ENCODE assay signal across 20 mouse cellular contexts in the genomic region with DNA sequence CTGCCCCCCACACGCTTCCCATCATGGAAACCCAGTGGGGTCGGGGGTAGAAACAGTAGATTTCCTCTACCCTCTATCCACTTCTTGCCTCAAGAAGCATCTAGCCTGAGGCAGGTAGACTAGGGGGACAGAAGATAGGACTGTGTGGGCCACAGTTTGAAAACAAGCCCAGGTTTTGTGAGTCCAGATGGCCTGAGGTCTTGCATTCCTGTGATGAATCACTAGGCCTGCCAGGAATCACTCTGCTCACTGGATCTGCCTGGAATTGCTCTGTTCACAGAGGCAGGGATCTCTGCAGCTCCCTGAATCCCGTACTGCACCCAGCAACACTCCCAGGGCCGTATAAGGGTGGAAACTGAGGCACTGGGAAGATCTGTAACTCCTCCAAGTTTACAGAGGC. TPM values are rescaled to one million over a fixed set of nuclear protein-coding genes. Genes with fewer than 3 reads are reported as not detected.
DNase-seq lines count a peak whose midpoint lies in the region; ATAC-seq and TF ChIP-seq lines count a peak whose summit lies in the region.
"Had no signal": no experiment of that assay in that cellular context is flagged by ENCODE, and none has a peak within 500 bp of the region (broad histone marks: within the 10 kb centered on the region; RNA-seq: fewer than 3 reads in every experiment).

No protein-coding gene starts in this region.

- H3K4me1 ChIP-seq in midbrain, embryonic 13.5 days (replicated peaks) = no peaks in the 10 kb centered on the region

- 74% methylated on average over 4 of the region's 4 CpGs for WGBS in midbrain, embryonic 13.5 days

- TF ChIP-seq POLR2A in myocyte (IDR thresholded peaks at IDR 0.05; ENCODE audit: insufficient read length, low read depth) = no peak

- H3K79me2 ChIP-seq in myocyte (ENCODE audit: control insufficient read depth, insufficient read depth) = no peaks in the 10 kb centered on the region

- peaks cover 22% of the 10 kb centered on the region for H3K27me3 ChIP-seq in myocyte (ENCODE audit: control insufficient read depth, insufficient read depth, insufficient read length)
- H3K27me3 ChIP-seq in midbrain, embryonic 13.5 days = no peaks in the 10 kb centered on the region

- no peak overlapping the region for H3K9ac ChIP-seq in midbrain, embryonic 13.5 days (replicated peaks)
- H3K9ac ChIP-seq: liver, postnatal 0 days had no signal

- no peak overlapping the region for H3K4me3 ChIP-seq in myocyte
- no peak overlapping the region for H3K4me3 ChIP-seq in midbrain, embryonic 13.5 days (replicated peaks)
- H3K4me3 ChIP-seq: megakaryocyte, embryonic 14.5 days had no signal

- no peaks in the 10 kb centered on the region for H3K36me3 ChIP-seq in myocyte (ENCODE audit: control insufficient read depth, insufficient read depth)
- no peaks in the 10 kb centered on the region for H3K36me3 ChIP-seq in midbrain, embryonic 13.5 days
- H3K36me3 ChIP-seq: G1E had no signal

- H3K27ac ChIP-seq in midbrain, embryonic 13.5 days = no peak overlapping the region

- peak; percentile 57; the same call in 1 of the 2 replicates for ATAC-seq in frontal cortex, adult (ENCODE audit: low TSS enrichment)
- ATAC-seq in midbrain, embryonic 13.5 days = no peak
- ATAC-seq: forebrain, embryonic 14.5 days; hindbrain, embryonic 16.5 days; liver, postnatal 0 days; midbrain, embryonic 16.5 days had no signal

- intact Hi-C loops in heart, postnatal 14 days (cut with DNase I) = no loop called here

- DNase-seq in frontal cortex, postnatal 36 days (ENCODE audit: low spot score in 2 of 2) = no peak
- DNase-seq in NIH3T3 (ENCODE audit: low read depth) = peak; percentile 84
- peak; percentile 89 for DNase-seq in cerebellum, adult 9-10 months
- no peak for DNase-seq in heart, postnatal 14 days
- DNase-seq: heart, postnatal 36 days; kidney, adult 11 months; kidney, postnatal 25 days; liver; liver, postnatal 0 days; lung, postnatal 14 days; right cerebral cortex, postnatal 14 days had no signal

- H3K4me2 ChIP-seq in myocyte (ENCODE audit: low read depth) = peak overlapping the region; percentile 43
- no peak overlapping the region for H3K4me2 ChIP-seq in midbrain, embryonic 13.5 days (replicated peaks)
- H3K4me2 ChIP-seq: heart, embryonic 11.5 days had no signal

- H3K9me3 ChIP-seq in midbrain, embryonic 13.5 days = no peaks in the 10 kb centered on the region
- H3K9me3 ChIP-seq: G1E had no signal

- no peak overlapping the region for H3ac ChIP-seq in myocyte (ENCODE audit: control insufficient read depth, insufficient read length)

TF ChIP-seq in myocyte, 11 proteins besides CTCF, POLR2A, EP300 and RAD21:
- TF ChIP-seq TCF3 (IDR thresholded peaks at IDR 0.05; ENCODE audit: insufficient read length, low read depth) (no peak), USF1 (IDR thresholded peaks at IDR 0.05; ENCODE audit: low read depth) (no peak), E2F4 (IDR thresholded peaks at IDR 0.05; ENCODE audit: insufficient read depth) (no peak), SRF (IDR thresholded peaks at IDR 0.05; ENCODE audit: control insufficient read depth, insufficient read length, low read depth) (no peak), REST (IDR thresholded peaks at IDR 0.05; ENCODE audit: insufficient read depth, insufficient read length) (no peak), CEBPB (IDR thresholded peaks at IDR 0.05; ENCODE audit: insufficient read depth, poor library complexity, severe bottlenecking) (no peak), TCF12 (IDR thresholded peaks at IDR 0.05; ENCODE audit: insufficient read depth, poor library complexity, severe bottlenecking) (no peak), MAX (IDR thresholded peaks at IDR 0.05; ENCODE audit: low read depth) (no peak), MYOD1 (IDR thresholded peaks at IDR 0.05; ENCODE audit: control insufficient read depth in 1 of 3, insufficient read length in 2 of 3, low read depth in 2 of 3) (peak in 1 of 3 experiments; percentile 22), MYOG (IDR thresholded peaks at IDR 0.05; ENCODE audit: control insufficient read depth in 1 of 3, insufficient read depth in 1 of 3, insufficient read length in 2 of 3, low read depth in 2 of 3) (peak in 1 of 3 experiments; percentile 29)

RNA-seq across cellular contexts. Expression of a gene that starts 11.8 kb away (rescaled TPM):
- polyA plus RNA-seq in myocyte (2012; fragmentation: generic; extraction: Trizol) = 0.67 TPM
- polyA plus RNA-seq in midbrain, embryonic 13.5 days (2015; fragmentation: Nextera tagmentation; extraction: Ambion mirVana) = not detected in 2 replicates
- total RNA-seq in heart, postnatal 14 days (2021) = under 1 TPM; 0.07 to 0.20 TPM
- polyA plus RNA-seq: forebrain, embryonic 14.5 days; G1E; heart, embryonic 11.5 days had no signal

RNA-seq across cellular contexts. Expression of a gene that starts 14.9 kb away (rescaled TPM):
- polyA plus RNA-seq in myocyte (2012; fragmentation: generic; extraction: Trizol) = 0.08 TPM
- 0.16 TPM in 1 of 2 replicates, not detected in the other for polyA plus RNA-seq in midbrain, embryonic 13.5 days (2015; fragmentation: Nextera tagmentation; extraction: Ambion mirVana)
- total RNA-seq in heart, postnatal 14 days (2021) = not detected
- total RNA-seq: heart, postnatal 36 days had no signal
- polyA plus RNA-seq: G1E had no signal

RNA-seq across cellular contexts. Expression of a gene that starts 47.9 kb away (rescaled TPM):
- polyA plus RNA-seq in myocyte (2012; fragmentation: generic; extraction: Trizol) = 66.2 TPM
- polyA plus RNA-seq in midbrain, embryonic 13.5 days (2015; fragmentation: Nextera tagmentation; extraction: Ambion mirVana) = 4.8 and 5.6 TPM in 2 replicates
- 10 to 100 TPM; 83.9 to 98.0 TPM for total RNA-seq in heart, postnatal 14 days (2021)
- polyA plus RNA-seq: G1E had no signal

RNA-seq across cellular contexts. Expression of a gene that starts 54.9 kb away (rescaled TPM):
- 161 TPM for polyA plus RNA-seq in myocyte (2012; fragmentation: generic; extraction: Trizol)
- polyA plus RNA-seq in midbrain, embryonic 13.5 days (2015; fragmentation: Nextera tagmentation; extraction: Ambion mirVana) = 107 and 117 TPM in 2 replicates
- 10 to 100 TPM; 53.9 to 54.3 TPM for total RNA-seq in heart, postnatal 14 days (2021)

Comparison
In these comparisons a context has a peak if more than half of its experiments do, and no peak if none do; other contexts are left out.
1. DNase-seq: peak in NIH3T3 (single experiment) and cerebellum, adult 9-10 months (single experiment); none in frontal cortex, postnatal 36 days (0 of 2) and heart, postnatal 14 days (0 of 2).
2. RNA of a gene that starts 47.9 kb away (polyA plus RNA-seq): 66.2 TPM in myocyte (single experiment); 4.8 to 5.6 TPM in midbrain, embryonic 13.5 days; every median in the first group is over 10 times any median in the second.